Mouse (Mus musculus) limb, embryonic 14.5 days (tissue): ENCODE measurements around the gene Wwc2. TPM values are rescaled to one million over a fixed set of nuclear protein-coding genes. Genes with fewer than 3 reads are reported as not detected.

Experiments
- ATAC-seq: fragments of 200-750 bp; cut with Nextera tagmentation; 2 replicates; pipeline ENCODE4 v1.8.0; 2017; ENCODE audit warnings: low read depth, moderate number of reproducible peaks, moderate TSS enrichment; ENCODE audit not compliant: low FRiP score
- DNase-seq: peaks from one replicate; pipeline ENCODE4 v3.0.0-alpha.2; 2015; ENCODE audit warnings: low spot score
- H3K27ac ChIP-seq: fragments of 300-500 bp; sonication (generic); replicated peaks from 2 replicates; pipeline ENCODE4 v1.5.1; 2014; ENCODE audit warnings: low read depth, mild to moderate bottlenecking, low read length, moderate library complexity, mixed read lengths
- H3K27me3 ChIP-seq: fragments of 300-500 bp; sonication (generic); 2 replicates; pipeline ENCODE4 v1.6.1; 2014; ENCODE audit warnings: low read length, mixed read lengths; ENCODE audit not compliant: control insufficient read depth, insufficient read depth
- H3K36me3 ChIP-seq: fragments of 300-500 bp; sonication (generic); 2 replicates; pipeline ENCODE4 v1.6.1; 2014; ENCODE audit warnings: mild to moderate bottlenecking, low read length, moderate library complexity, mixed read lengths; ENCODE audit not compliant: control insufficient read depth, insufficient read depth
- H3K4me1 ChIP-seq: fragments of 300-500 bp; sonication (generic); 2 replicates; pipeline ENCODE4 v1.6.1; 2014; ENCODE audit warnings: antibody characterized with exemption, low read length, mixed read lengths; ENCODE audit not compliant: control insufficient read depth, insufficient read depth
- H3K4me2 ChIP-seq: fragments of 300-500 bp; sonication (generic); replicated peaks from 2 replicates; pipeline ENCODE4 v1.6.1; 2014; ENCODE audit warnings: low read depth, mild to moderate bottlenecking, low read length, moderate library complexity; ENCODE audit not compliant: severe bottlenecking
- H3K4me3 ChIP-seq: fragments of 300-500 bp; sonication (generic); replicated peaks from 2 replicates; pipeline ENCODE4 v1.5.1; 2014; ENCODE audit warnings: low read length
- H3K9ac ChIP-seq: fragments of 300-500 bp; sonication (generic); 2 replicates; pipeline ENCODE4 v1.6.1; 2014; ENCODE audit warnings: mild to moderate bottlenecking, low read depth, low read length, moderate library complexity; ENCODE audit not compliant: severe bottlenecking
- H3K9me3 ChIP-seq: fragments of 300-500 bp; sonication (generic); 2 replicates; pipeline ENCODE4 v1.6.1; 2016; ENCODE audit warnings: low read length; ENCODE audit not compliant: control insufficient read depth
- POLR2A ChIP-seq: fragments of 200-500 bp; IDR thresholded peaks from 2 replicates; pipeline ENCODE4 v1.8.0; 2012; ENCODE audit warnings: inconsistent platforms, mild to moderate bottlenecking, moderate library complexity, borderline replicate concordance; ENCODE audit not compliant: insufficient read depth, insufficient read length; ENCODE audit errors: extremely low read depth
- WGBS: fragments of 180-500 bp; shearing (Covaris S2); extraction: QIAGEN DNeasy Blood & Tissue Kit; methylation state at CpG from one replicate; pipeline ENCODE4 v1.1.7; 2014; 5-methylcytosine and 5-hydroxymethylcytosine counted together
- polyA plus RNA-seq, 2 experiments: library from polyadenylated mRNA; depleted of rRNA in 1 of 2; stranded (reverse) in 1 of 2; unstranded in 1 of 2; fragments of >200 nt; fragmentation: Nextera tagmentation in 1 of 2; extraction: Ambion mirVana in 1 of 2; gene quantifications; 2 replicates each; pipeline versions ENCODE4 v1.2.1 to v1.2.3; 2012 to 2014

The Wwc2 gene
- polyA plus RNA-seq, 2 experiments = 10.9 to 13.5 TPM

GRCm38 (mm10) chr8:47867067-47867466, 123.7 kb downstream of the Wwc2 start:
- Histone ChIP-seq H3K9me3 (no peaks in the 10 kb centered on the region), H3K4me3 (no peak overlapping the region), H3K4me2 (no peak overlapping the region), H3K27ac (no peak overlapping the region), H3K9ac (no peak overlapping the region), H3K27me3 (no peaks in the 10 kb centered on the region), H3K4me1 (peaks cover 1% of the 10 kb centered on the region; the same call in 1 of the 2 replicates), H3K36me3 (peaks cover 74% of the 10 kb centered on the region)
- DNase-seq (peak; percentile 78), ATAC-seq (0 out of 2 replicates have a peak, but pooled peaks have one; percentile 34)
- no peak for TF ChIP-seq POLR2A
- 24% methylated on average over 8 of the region's 8 CpGs for WGBS

- peaks cover 78% of the 10 kb centered on the region for H3K36me3 ChIP-seq
- no peaks in the 10 kb centered on the region for H3K4me1 ChIP-seq
- no peak for ATAC-seq
- no peaks in the 10 kb centered on the region for H3K27me3 ChIP-seq
- DNase-seq = no peak
- H3K4me3 ChIP-seq = no peak overlapping the region
- TF ChIP-seq POLR2A = no peak
- H3K9ac ChIP-seq = no peak overlapping the region
- 86% methylated on average over 8 of the region's 8 CpGs for WGBS
- H3K9me3 ChIP-seq = no peaks in the 10 kb centered on the region
- no peak overlapping the region for H3K27ac ChIP-seq
- H3K4me2 ChIP-seq = no peak overlapping the region
Observed at GRCm38 (mm10) chr8:47866568-47866967, 124.2 kb downstream of the Wwc2 start.

GRCm38 (mm10) chr8:47859259-47859658, 131.5 kb downstream of the Wwc2 start:
- no peak overlapping the region for H3K4me2 ChIP-seq
- ATAC-seq (no peak), DNase-seq (no peak)
- no peaks in the 10 kb centered on the region for H3K4me1 ChIP-seq
- H3K9ac ChIP-seq = no peak overlapping the region
- no peak overlapping the region for H3K4me3 ChIP-seq
- no peaks in the 10 kb centered on the region for H3K27me3 ChIP-seq
- 91% methylated on average over 12 of the region's 12 CpGs for WGBS
- H3K27ac ChIP-seq = no peak overlapping the region
- H3K36me3 ChIP-seq = peaks cover 77% of the 10 kb centered on the region
- H3K9me3 ChIP-seq = no peaks in the 10 kb centered on the region
- TF ChIP-seq POLR2A = no peak

- H3K4me1 ChIP-seq = peaks cover 22% of the 10 kb centered on the region
- H3K9me3 ChIP-seq = no peaks in the 10 kb centered on the region
- ATAC-seq (no peak), DNase-seq (no peak)
- WGBS = 75% methylated on average over 5 of the region's 5 CpGs
- H3K4me2 ChIP-seq = no peak overlapping the region
- no peaks in the 10 kb centered on the region for H3K27me3 ChIP-seq
- peak overlapping the region; percentile 83; the same call in 1 of the 2 replicates for H3K27ac ChIP-seq
- H3K9ac ChIP-seq = no peak overlapping the region
- no peak overlapping the region for H3K4me3 ChIP-seq
- H3K36me3 ChIP-seq = peaks cover 60% of the 10 kb centered on the region
- TF ChIP-seq POLR2A = no peak
Observed at GRCm38 (mm10) chr8:47853356-47853755, 137.4 kb downstream of the Wwc2 start.

- Histone ChIP-seq H3K9me3 (no peaks in the 10 kb centered on the region), H3K9ac (no peak overlapping the region), H3K27ac (peak overlapping the region; percentile 83), H3K27me3 (no peaks in the 10 kb centered on the region), H3K4me3 (no peak overlapping the region), H3K4me2 (peak overlapping the region; percentile 42; the same call in 1 of the 2 replicates), H3K36me3 (peaks cover 60% of the 10 kb centered on the region), H3K4me1 (peaks cover 22% of the 10 kb centered on the region)
- no peak for ATAC-seq
- no peak for TF ChIP-seq POLR2A
- WGBS = 71% methylated on average over 5 of the region's 5 CpGs
- DNase-seq = no peak
Observed at GRCm38 (mm10) chr8:47852737-47853136, 138.0 kb downstream of the Wwc2 start.

GRCm38 (mm10) chr8:47851824-47852502, 138.8 kb downstream of the Wwc2 start:
- peak overlapping the region; percentile 35 for H3K9ac ChIP-seq
- peak; percentile 51 for DNase-seq
- peaks cover 22% of the 10 kb centered on the region for H3K4me1 ChIP-seq
- no peak for TF ChIP-seq POLR2A
- 19% methylated on average over 12 of the region's 12 CpGs for WGBS
- H3K36me3 ChIP-seq = peaks cover 62% of the 10 kb centered on the region
- H3K4me3 ChIP-seq = peak overlapping the region; percentile 6
- H3K27ac ChIP-seq = peak overlapping the region; percentile 83
- H3K4me2 ChIP-seq = peak overlapping the region; percentile 42
- no peaks in the 10 kb centered on the region for H3K27me3 ChIP-seq
- H3K9me3 ChIP-seq = no peaks in the 10 kb centered on the region
- peak; percentile 80 for ATAC-seq
